Mouse (Mus musculus) myocyte (in vitro differentiated cells): ENCODE data around the gene Sdk2.

Source experiments
- E2F4 ChIP-seq: IDR thresholded peaks from one replicate; pipeline ENCODE4 v1.6.1; 2011; ENCODE audit warnings: mild to moderate bottlenecking, control low read depth, moderate library complexity; ENCODE audit not compliant: insufficient read depth
- MYOD1 ChIP-seq, 3 experiments: IDR thresholded peaks; one replicate each; pipeline ENCODE4 v1.6.1; 2011; ENCODE audit warnings: control low read depth in 2 of 3, low read depth in 2 of 3, mild to moderate bottlenecking in 2 of 3, moderate library complexity in 1 of 3; ENCODE audit not compliant: insufficient read length in 2 of 3, control insufficient read depth in 1 of 3
- POLR2A ChIP-seq: IDR thresholded peaks from one replicate; pipeline ENCODE4 v1.6.1; 2011; ENCODE audit warnings: low read depth, mild to moderate bottlenecking, control low read depth, moderate library complexity; ENCODE audit not compliant: insufficient read length
- POLR2AphosphoS2 ChIP-seq: IDR thresholded peaks from one replicate; pipeline ENCODE4 v1.6.1; 2011; ENCODE audit warnings: low read depth, control low read depth; ENCODE audit not compliant: insufficient read length

DNA sequence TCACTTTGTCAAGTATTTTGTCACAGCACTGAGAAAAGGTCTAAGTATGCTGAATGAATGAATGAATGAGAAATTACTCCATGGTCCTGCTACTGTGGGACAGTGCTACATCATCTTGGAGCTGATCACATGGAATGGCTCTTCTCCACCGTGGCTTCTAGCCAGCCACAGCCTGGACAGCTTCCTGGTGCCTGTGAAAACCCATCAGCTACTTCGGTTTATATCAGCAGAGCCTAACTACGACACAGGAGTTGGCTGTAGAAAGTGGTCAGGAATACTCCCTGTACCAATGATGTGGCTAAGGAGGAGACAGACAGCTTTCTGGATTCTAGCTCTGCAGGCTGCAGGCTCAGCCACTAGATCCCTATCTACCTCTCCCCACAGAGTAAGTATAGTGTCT lies 63.7 kb downstream of the Sdk2 start:
- TF ChIP-seq POLR2A (no peak), POLR2AphosphoS2 (no peak), MYOD1 (IDR thresholded peaks at IDR 0.05; ENCODE audit: control insufficient read depth in 1 of 3, insufficient read length in 2 of 3, low read depth in 2 of 3) (no peak), E2F4 (no peak)
